Mouse (Mus musculus) heart, adult 9 months (tissue): Measurements from ENCODE around the gene Hpd.
A peak's percentile ranks its signal among the peaks of the same experiment; 100 is the strongest.
"Not testable (repeated sequence)": the region's sequence is repeated elsewhere in the genome, so short reads cannot be mapped to it uniquely, and the experiment has no call there.

Experiments
- DNase-seq, 2 experiments: peaks; one replicate each; pipeline ENCODE4 v3.0.0; 2022; ENCODE audit warnings: low spot score in 2 of 2

Hpd gene

DNA sequence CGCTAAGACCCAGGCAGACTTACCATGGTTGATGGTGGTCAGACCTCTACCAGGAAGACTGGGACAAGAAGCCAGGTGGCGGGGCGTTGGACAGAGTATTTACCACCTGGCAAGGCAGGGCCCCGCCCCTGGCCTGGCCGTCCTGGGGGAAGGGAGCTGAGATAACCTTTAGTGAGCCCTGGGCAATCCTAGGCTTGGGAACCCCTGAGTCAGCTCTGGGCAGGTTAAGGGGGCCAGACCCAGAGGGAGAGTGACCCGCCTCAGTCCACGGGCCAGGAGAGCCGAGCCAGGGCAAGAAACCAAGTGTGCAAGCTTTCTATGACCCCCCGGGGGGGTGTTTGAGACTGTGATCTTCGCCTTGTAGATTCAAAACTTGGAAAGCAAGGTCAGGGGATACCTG lies at the start of gene Hpd:
Gene Hpd, minus strand, starts transcription at position 77 of the 400 bp plus-strand sequence.
- DNase-seq, result no peak

GRCm38 (mm10) chr5:123232180-123232579 lies 49.7 kb upstream of the Hpd start:
- DNase-seq, result no peak

GRCm38 (mm10) chr5:123229296-123229695 lies 46.8 kb upstream of the Hpd start:
- DNase-seq, result no peak

- DNase-seq, result no peak
Observed at GRCm38 (mm10) chr5:123228524-123228922, 46.0 kb upstream of the Hpd start.

DNA sequence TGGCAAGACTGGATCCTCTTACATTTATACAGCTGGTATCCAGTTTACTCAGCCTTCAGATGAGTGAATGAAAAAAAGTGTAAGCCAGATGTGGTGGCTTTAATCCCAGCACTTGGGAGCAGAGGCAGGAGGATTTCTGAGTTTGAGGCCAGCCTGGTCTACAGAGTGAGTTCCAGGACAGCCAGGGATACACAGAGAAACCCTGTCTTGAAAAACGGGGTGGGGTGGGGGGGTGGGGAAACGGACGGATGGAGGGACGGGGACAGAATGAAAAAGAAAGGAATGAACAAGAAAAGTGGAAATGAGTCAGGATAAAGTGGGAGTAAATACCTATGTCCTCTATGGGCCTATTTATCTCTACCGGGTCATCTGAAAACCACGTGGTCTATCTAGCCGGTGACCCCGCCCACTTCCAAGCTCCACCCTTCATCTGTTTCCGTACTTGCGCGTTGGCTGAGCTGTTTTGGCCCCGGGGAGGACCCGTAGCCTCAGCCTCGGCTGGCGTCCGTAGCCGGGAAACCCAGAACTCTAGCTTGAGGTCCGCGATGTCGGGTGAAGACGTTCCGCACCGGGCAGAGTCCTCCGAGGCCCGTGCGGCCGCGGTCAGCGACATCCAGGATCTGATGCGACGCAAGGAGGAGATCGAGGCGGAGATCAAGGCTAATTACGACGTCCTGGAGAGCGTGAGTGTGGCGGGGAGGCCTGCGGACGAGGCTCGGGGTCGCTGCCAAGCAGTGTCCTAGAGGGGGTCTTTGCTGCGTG lies 45.4 kb upstream of the Hpd start:
- peak; percentile 92 to 93 for DNase-seq

DNA sequence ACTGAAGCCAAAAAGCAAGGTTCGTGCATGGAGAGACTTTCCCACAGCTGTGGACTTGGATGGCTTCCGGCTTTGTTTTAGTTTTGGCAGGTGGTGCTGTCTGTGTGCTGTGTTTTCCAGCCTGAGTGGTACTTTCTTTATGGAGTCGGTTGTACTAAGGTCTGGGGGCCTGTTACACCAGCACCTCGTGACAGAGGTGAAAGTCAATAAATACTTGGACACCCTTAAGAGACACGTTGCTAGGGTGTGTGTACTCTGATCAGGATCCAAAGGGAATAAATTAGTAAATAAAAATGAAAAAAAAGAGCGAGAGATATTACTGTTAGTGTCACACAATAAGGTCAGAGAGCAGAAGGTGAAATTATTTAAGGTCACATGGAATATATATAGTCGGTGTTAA lies 44.3 kb upstream of the Hpd start:
- no peak for DNase-seq

GRCm38 (mm10) chr5:123223861-123224260 lies 41.3 kb upstream of the Hpd start:
- DNase-seq, result not testable (repeated sequence)

DNA sequence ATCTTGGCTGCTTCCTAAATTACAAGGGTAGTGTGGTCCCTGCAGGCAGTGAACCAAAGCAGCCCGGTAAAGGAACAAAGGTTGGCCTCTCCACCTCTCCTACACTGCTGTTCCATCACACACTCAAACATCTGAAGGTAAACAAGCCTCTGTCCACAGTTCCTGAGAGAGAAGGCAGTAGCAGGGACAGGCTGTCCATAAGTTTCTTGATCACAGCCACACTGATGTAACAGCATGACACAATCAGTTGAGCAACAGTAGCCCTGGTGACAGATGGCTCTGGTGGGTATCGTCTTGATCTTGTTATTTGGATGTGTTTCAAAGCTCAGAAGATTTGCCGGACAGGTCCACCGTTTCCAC lies 40.5 kb upstream of the Hpd start:
- no peak for DNase-seq

DNA sequence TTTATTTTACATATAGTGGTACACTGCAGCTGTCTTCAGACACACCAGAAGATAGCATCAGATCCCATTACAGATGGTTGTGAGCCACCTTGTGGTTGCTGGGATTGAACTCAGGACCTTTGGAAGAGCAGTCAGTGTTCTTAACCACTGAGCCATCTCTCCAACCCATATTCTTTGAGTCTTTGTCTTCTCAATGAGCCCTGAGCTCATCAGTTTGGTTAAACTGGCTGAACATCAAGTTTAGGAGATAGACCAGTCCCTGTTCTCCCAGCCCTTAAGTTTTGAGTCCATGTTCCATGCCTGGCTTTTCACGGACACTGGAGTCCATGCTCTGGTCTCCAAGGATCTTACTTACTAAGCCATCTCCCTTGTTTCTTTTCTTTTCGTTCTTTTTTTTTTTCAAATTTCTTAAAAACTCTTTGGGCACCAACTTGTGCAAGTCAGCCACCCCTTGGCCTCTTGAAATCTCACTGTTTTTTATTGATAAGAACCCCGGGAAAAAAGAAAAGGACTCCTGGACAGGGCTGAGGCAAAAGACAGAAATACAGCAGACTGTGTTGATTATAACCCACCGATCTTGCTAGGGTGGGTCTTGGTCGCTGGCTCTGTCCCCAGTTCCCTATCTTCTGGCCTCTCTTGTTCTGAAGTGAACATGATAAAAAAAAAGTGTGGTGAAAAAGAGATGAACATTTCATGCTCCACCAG lies 40.0 kb upstream of the Hpd start:
- not testable (repeated sequence) for DNase-seq

- not testable (repeated sequence) for DNase-seq
Observed at GRCm38 (mm10) chr5:123203591-123203990, 21.1 kb upstream of the Hpd start.

- not testable (repeated sequence) for DNase-seq
Observed at GRCm38 (mm10) chr5:123202771-123203170, 20.2 kb upstream of the Hpd start.

DNA sequence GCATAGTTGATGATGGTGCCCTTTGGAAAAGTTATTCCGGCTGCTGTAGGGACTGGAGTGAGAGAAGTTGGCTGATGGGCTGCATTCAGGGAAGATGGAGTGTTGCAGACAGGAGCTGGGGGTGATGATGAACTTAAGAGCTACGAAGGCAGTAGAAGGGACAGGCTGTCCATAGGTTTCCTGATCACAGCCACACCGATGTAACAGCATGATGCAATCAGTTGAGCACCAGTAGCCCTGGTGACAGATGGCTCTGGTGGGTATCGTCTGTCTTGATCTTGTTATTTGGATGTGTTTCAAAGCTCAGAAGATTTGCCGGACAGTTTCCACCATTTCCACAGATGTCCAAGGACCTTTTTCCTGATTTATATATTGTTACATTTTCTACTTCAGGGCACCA lies 19.5 kb upstream of the Hpd start:
- DNase-seq, result no peak

- no peak for DNase-seq
Observed at GRCm38 (mm10) chr5:123201523-123201892, 19.0 kb upstream of the Hpd start.

- not testable (repeated sequence) for DNase-seq
Observed at GRCm38 (mm10) chr5:123200816-123201522, 18.4 kb upstream of the Hpd start.

- no peak for DNase-seq
Observed at GRCm38 (mm10) chr5:123198523-123198922, 16.0 kb upstream of the Hpd start.

GRCm38 (mm10) chr5:123196746-123197145 lies 14.2 kb upstream of the Hpd start:
- DNase-seq, result no peak

DNA sequence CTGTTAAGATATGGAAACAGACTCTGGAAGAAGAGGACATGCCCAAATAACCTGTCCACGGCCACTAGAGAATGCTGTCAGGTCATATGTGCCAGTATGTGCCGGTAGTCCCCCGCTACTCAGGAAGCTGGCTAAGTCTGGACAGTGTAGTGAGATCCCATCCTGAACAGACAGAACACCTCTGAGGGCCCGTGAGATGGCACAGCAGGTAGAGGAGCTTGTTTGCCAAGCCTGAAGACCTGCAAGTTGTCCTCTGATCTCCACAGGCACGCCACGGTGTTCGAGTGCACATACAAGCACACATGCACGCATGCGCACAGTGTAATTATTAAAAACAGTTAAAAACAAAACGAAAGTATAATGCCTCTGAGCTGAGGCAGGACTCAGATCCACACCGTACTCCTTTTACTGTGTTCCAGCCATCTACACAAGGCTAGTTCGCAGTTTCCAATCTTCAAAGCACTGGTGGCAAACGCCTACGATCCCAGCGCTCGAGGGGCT lies 13.0 kb upstream of the Hpd start:
- no peak for DNase-seq

- DNase-seq, result no peak
Observed at GRCm38 (mm10) chr5:123194856-123195255, 12.3 kb upstream of the Hpd start.

DNA sequence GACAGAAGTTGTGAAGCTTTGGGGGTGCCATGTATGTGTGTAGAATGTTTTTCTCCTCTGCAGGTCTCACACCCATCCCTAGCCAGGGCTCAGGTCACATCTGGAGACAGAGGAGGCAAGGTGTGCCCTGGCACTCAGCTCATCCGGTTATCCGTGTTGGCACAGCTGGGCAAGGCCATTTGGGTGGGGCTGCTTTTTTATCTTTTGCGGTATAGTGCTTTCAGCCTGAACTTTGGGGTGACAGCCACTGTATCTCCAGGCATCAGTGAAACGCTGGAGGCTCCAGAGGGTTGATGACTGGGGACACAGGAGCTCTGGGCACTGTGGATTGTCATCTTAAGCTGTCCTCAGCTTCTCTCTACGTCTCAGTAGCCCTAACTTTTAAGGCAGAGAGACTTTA lies 10.9 kb upstream of the Hpd start:
- no peak for DNase-seq

GRCm38 (mm10) chr5:123192606-123193150 lies 10.2 kb upstream of the Hpd start:
- no peak for DNase-seq

GRCm38 (mm10) chr5:123191427-123191826 lies 8.9 kb upstream of the Hpd start:
- no peak for DNase-seq

- no peak for DNase-seq
Observed at GRCm38 (mm10) chr5:123190912-123191311, 8.4 kb upstream of the Hpd start.
